Mouse (Mus musculus) embryonic facial prominence, embryonic 12.5 days (tissue): ENCODE results near the gene Olfr521. TPM values are rescaled to one million over a fixed set of nuclear protein-coding genes. Genes with fewer than 3 reads are reported as not detected.
"Not testable (repeated sequence)": the region's sequence is repeated elsewhere in the genome, so short reads cannot be mapped to it uniquely, and the experiment has no call there.

Experiments
- ATAC-seq: fragments of 200-750 bp; cut with Nextera tagmentation; 2 replicates; pipeline ENCODE4 v1.8.0; 2017; ENCODE audit not compliant: insufficient number of reproducible peaks, insufficient read depth, low FRiP score, low TSS enrichment
- H3K27ac ChIP-seq: fragments of 300-500 bp; sonication (generic); 2 replicates; pipeline ENCODE4 v1.5.1; 2016; ENCODE audit warnings: mild to moderate bottlenecking
- H3K27me3 ChIP-seq: fragments of 300-500 bp; sonication (generic); 2 replicates; pipeline ENCODE4 v1.6.1; 2016; ENCODE audit warnings: mild to moderate bottlenecking, moderate library complexity
- H3K36me3 ChIP-seq: fragments of 300-500 bp; sonication (generic); 2 replicates; pipeline ENCODE4 v1.6.1; 2016; ENCODE audit warnings: mild to moderate bottlenecking
- H3K4me1 ChIP-seq: fragments of 300-500 bp; sonication (generic); 2 replicates; pipeline ENCODE4 v1.6.1; 2016
- H3K4me2 ChIP-seq: fragments of 300-500 bp; sonication (generic); replicated peaks from 2 replicates; pipeline ENCODE4 v1.6.1; 2016; ENCODE audit warnings: mild to moderate bottlenecking, moderate library complexity
- H3K4me3 ChIP-seq: fragments of 300-500 bp; sonication (generic); 2 replicates; pipeline ENCODE4 v1.5.1; 2016; ENCODE audit warnings: mild to moderate bottlenecking
- H3K9ac ChIP-seq: fragments of 300-500 bp; sonication (generic); 2 replicates; pipeline ENCODE4 v1.6.1; 2016; ENCODE audit warnings: mild to moderate bottlenecking, moderate library complexity
- H3K9me3 ChIP-seq: fragments of 300-500 bp; sonication (generic); 2 replicates; pipeline ENCODE4 v1.6.1; 2016; ENCODE audit warnings: mild to moderate bottlenecking, moderate library complexity
- WGBS: fragments of 180-500 bp; shearing (Covaris S2); methylation state at CpG from one replicate; pipeline ENCODE4 v1.1.7; 2016; 5-methylcytosine and 5-hydroxymethylcytosine counted together
- polyA plus RNA-seq: library from polyadenylated mRNA; unstranded; fragments of >200 nt; fragmentation: Nextera tagmentation; extraction: Ambion mirVana; gene quantifications from 2 replicates; pipeline ENCODE4 v1.2.1, GENCODE M21; 2016

The Olfr521 gene
- polyA plus RNA-seq, 1 experiment from 2014 or later: not detected

- no peaks in the 10 kb centered on the region for H3K9me3 ChIP-seq
- no peak for ATAC-seq
- H3K4me1 ChIP-seq: peaks cover 12% of the 10 kb centered on the region; the same call in 1 of the 2 replicates
- 79% methylated on average over 10 of the region's 10 CpGs for WGBS
- H3K27ac ChIP-seq: no peak overlapping the region
- H3K9ac ChIP-seq: no peak overlapping the region
- no peak overlapping the region for H3K4me3 ChIP-seq
- no peaks in the 10 kb centered on the region for H3K36me3 ChIP-seq
- 0 out of 2 replicates have a peak, but pooled peaks cover 8% of the 10 kb centered on the region for H3K27me3 ChIP-seq
- no peak overlapping the region for H3K4me2 ChIP-seq
Measured at GRCm38 (mm10) chr7:99790816-99791215, 27.5 kb downstream of the Olfr521 start.

- no peak overlapping the region for H3K4me2 ChIP-seq
- H3K27ac ChIP-seq: no peak overlapping the region
- H3K4me1 ChIP-seq: peaks cover 8% of the 10 kb centered on the region; the same call in 1 of the 2 replicates
- H3K9ac ChIP-seq: no peak overlapping the region
- ATAC-seq: no peak
- H3K4me3 ChIP-seq: no peak overlapping the region
- H3K9me3 ChIP-seq: no peaks in the 10 kb centered on the region
- no peaks in the 10 kb centered on the region for H3K36me3 ChIP-seq
- peaks cover 16% of the 10 kb centered on the region; the same call in 1 of the 2 replicates for H3K27me3 ChIP-seq
- WGBS: 45% methylated on average over 2 of the region's 2 CpGs
Measured at GRCm38 (mm10) chr7:99794096-99794495, 30.8 kb downstream of the Olfr521 start.

- no peak overlapping the region for H3K27ac ChIP-seq
- H3K4me2 ChIP-seq: 0 out of 2 replicates have a peak overlapping the region, but pooled peaks have one; percentile 16
- H3K4me1 ChIP-seq: peaks cover 8% of the 10 kb centered on the region; the same call in 1 of the 2 replicates
- no peaks in the 10 kb centered on the region for H3K36me3 ChIP-seq
- peaks cover 16% of the 10 kb centered on the region; the same call in 1 of the 2 replicates for H3K27me3 ChIP-seq
- H3K9me3 ChIP-seq: no peaks in the 10 kb centered on the region
- no peak for ATAC-seq
- H3K9ac ChIP-seq: no peak overlapping the region
- no peak overlapping the region for H3K4me3 ChIP-seq
- 14% methylated on average over 17 of the region's 17 CpGs for whole genome bisulfite sequencing
Measured at GRCm38 (mm10) chr7:99795192-99795981, 32.1 kb downstream of the Olfr521 start.

GRCm38 (mm10) chr7:99796471-99796870, 33.2 kb downstream of the Olfr521 start:
- Histone ChIP-seq H3K4me2 (no peak overlapping the region), H3K4me3 (no peak overlapping the region), H3K27me3 (peaks cover 16% of the 10 kb centered on the region; the same call in 1 of the 2 replicates), H3K27ac (no peak overlapping the region), H3K4me1 (peaks cover 8% of the 10 kb centered on the region; the same call in 1 of the 2 replicates), H3K36me3 (no peaks in the 10 kb centered on the region), H3K9ac (no peak overlapping the region), H3K9me3 (no peaks in the 10 kb centered on the region)
- WGBS: 70% methylated on average over 3 of the region's 3 CpGs
- ATAC-seq: no peak

- H3K27ac ChIP-seq: no peak overlapping the region
- no peak overlapping the region for H3K4me3 ChIP-seq
- H3K9ac ChIP-seq: no peak overlapping the region
- 68% methylated on average over 3 of the region's 3 CpGs for WGBS
- H3K36me3 ChIP-seq: no peaks in the 10 kb centered on the region
- no peaks in the 10 kb centered on the region for H3K9me3 ChIP-seq
- peaks cover 8% of the 10 kb centered on the region; the same call in 1 of the 2 replicates for H3K4me1 ChIP-seq
- no peak overlapping the region for H3K4me2 ChIP-seq
- peaks cover 16% of the 10 kb centered on the region; the same call in 1 of the 2 replicates for H3K27me3 ChIP-seq
- ATAC-seq: no peak
Measured at GRCm38 (mm10) chr7:99797261-99797660, 34.0 kb downstream of the Olfr521 start.

GRCm38 (mm10) chr7:99797911-99798647, 34.8 kb downstream of the Olfr521 start:
- ATAC-seq: no peak
- 32% methylated on average over 6 of the region's 6 CpGs for WGBS
- Histone ChIP-seq H3K4me1 (peaks cover 8% of the 10 kb centered on the region; the same call in 1 of the 2 replicates), H3K4me2 (no peak overlapping the region), H3K36me3 (no peaks in the 10 kb centered on the region), H3K27me3 (peaks cover 16% of the 10 kb centered on the region; the same call in 1 of the 2 replicates), H3K9me3 (no peaks in the 10 kb centered on the region), H3K9ac (no peak overlapping the region), H3K4me3 (no peak overlapping the region), H3K27ac (no peak overlapping the region)

GRCm38 (mm10) chr7:99799118-99799517, 35.8 kb downstream of the Olfr521 start:
- 83% methylated on average over 7 of the region's 7 CpGs for WGBS
- H3K4me1 ChIP-seq: peaks cover 8% of the 10 kb centered on the region; the same call in 1 of the 2 replicates
- no peak for ATAC-seq
- no peak overlapping the region for H3K4me3 ChIP-seq
- H3K9ac ChIP-seq: no peak overlapping the region
- no peaks in the 10 kb centered on the region for H3K9me3 ChIP-seq
- no peaks in the 10 kb centered on the region for H3K36me3 ChIP-seq
- H3K4me2 ChIP-seq: no peak overlapping the region
- no peak overlapping the region for H3K27ac ChIP-seq
- H3K27me3 ChIP-seq: peaks cover 16% of the 10 kb centered on the region; the same call in 1 of the 2 replicates

- Histone ChIP-seq H3K36me3 (no peaks in the 10 kb centered on the region), H3K4me1 (no peaks in the 10 kb centered on the region), H3K4me3 (no peak overlapping the region), H3K4me2 (no peak overlapping the region), H3K9me3 (no peaks in the 10 kb centered on the region), H3K27ac (no peak overlapping the region), H3K27me3 (no peaks in the 10 kb centered on the region), H3K9ac (no peak overlapping the region)
- ATAC-seq: no peak
- 63% methylated on average over 8 of the region's 8 CpGs for WGBS
Measured at GRCm38 (mm10) chr7:99803535-99803934, 40.2 kb downstream of the Olfr521 start.

GRCm38 (mm10) chr7:99804033-99804432, 40.7 kb downstream of the Olfr521 start:
- not testable (repeated sequence) for H3K27me3 ChIP-seq, H3K9ac ChIP-seq, H3K4me2 ChIP-seq, ATAC-seq, H3K9me3 ChIP-seq, H3K27ac ChIP-seq, H3K4me1 ChIP-seq, H3K4me3 ChIP-seq, H3K36me3 ChIP-seq
- 85% methylated on average over 3 of the region's 3 CpGs for WGBS

GRCm38 (mm10) chr7:99805340-99805739, 42.0 kb downstream of the Olfr521 start:
- H3K4me3 ChIP-seq: no peak overlapping the region
- no peak overlapping the region for H3K4me2 ChIP-seq
- H3K27ac ChIP-seq: no peak overlapping the region
- H3K9me3 ChIP-seq: no peaks in the 10 kb centered on the region
- ATAC-seq: no peak
- WGBS: 66% methylated on average over 1 of the region's 1 CpGs
- no peaks in the 10 kb centered on the region for H3K27me3 ChIP-seq
- no peaks in the 10 kb centered on the region for H3K4me1 ChIP-seq
- H3K36me3 ChIP-seq: no peaks in the 10 kb centered on the region
- H3K9ac ChIP-seq: no peak overlapping the region

GRCm38 (mm10) chr7:99807043-99807442, 43.7 kb downstream of the Olfr521 start:
- not testable (repeated sequence) for H3K9me3 ChIP-seq, H3K4me2 ChIP-seq

More at GRCm38 (mm10) chr7:99807043-99807442, 43.7 kb downstream of the Olfr521 start:
- not testable (repeated sequence) for H3K27ac ChIP-seq, H3K9ac ChIP-seq, H3K4me1 ChIP-seq, H3K36me3 ChIP-seq, H3K4me3 ChIP-seq, H3K27me3 ChIP-seq, ATAC-seq
- WGBS: 79% methylated on average over 7 of the region's 7 CpGs
